Mouse (Mus musculus): ENCODE measurements at regions not wholly inside any gene's neighbourhood (a gene's known extent, or its start where the extent isn't known, plus 50 kb on each side); places are given as distances from the start of the nearest gene placed in this dataset.

- H3K9me3 ChIP-seq (replicated peaks; ENCODE audit: insufficient read depth, low read length), result no peaks in the 10 kb centered on the region
- H3K79me2 ChIP-seq (ENCODE audit: control insufficient read depth, insufficient read depth, low read length, poor library complexity), result no peaks in the 10 kb centered on the region
- no peak overlapping the region for H3K27ac ChIP-seq (ENCODE audit: control insufficient read depth, low read depth, low read length)
- TF ChIP-seq CTCF (IDR thresholded peaks at IDR 0.05 in 2 of 3, conservative IDR thresholded peaks at IDR 0.05 in 1 of 3; ENCODE audit: control insufficient read depth in 1 of 3, insufficient read depth in 1 of 3, low read depth in 2 of 3, low read length in 3 of 3, poor library complexity in 1 of 3, severe bottlenecking in 1 of 3) (no peak), SMC3 (IDR thresholded peaks at IDR 0.05; ENCODE audit: low read depth, low read length) (no peak), NELFE (IDR thresholded peaks at IDR 0.05; ENCODE audit: low read depth, low read length) (no peak), ZNF384 (IDR thresholded peaks at IDR 0.05; ENCODE audit: low read depth, low read length) (no peak), BHLHE40 (IDR thresholded peaks at IDR 0.05; ENCODE audit: borderline replicate concordance, low read depth, low read length) (no peak), JUND (IDR thresholded peaks at IDR 0.05; ENCODE audit: low read depth, low read length) (no peak), KAT2A (conservative IDR thresholded peaks at IDR 0.05; ENCODE audit: low read depth, low read length) (no peak)
- no peak for DNase-seq (ENCODE audit: low read depth, low spot score)
- H3K4me1 ChIP-seq (ENCODE audit: control insufficient read depth in 1 of 2, insufficient read depth in 2 of 2, low read length in 2 of 2), result no peaks in the 10 kb centered on the region
- no peaks in the 10 kb centered on the region for H3K36me3 ChIP-seq (ENCODE audit: control insufficient read depth in 1 of 2, insufficient read depth in 2 of 2, low read length in 2 of 2)
- H3K9ac ChIP-seq (ENCODE audit: control insufficient read depth, low read depth, low read length, poor library complexity, severe bottlenecking), result no peak overlapping the region
- H3K4me3 ChIP-seq (ENCODE audit: control insufficient read depth in 1 of 2, insufficient read depth in 1 of 2, low read depth in 2 of 2, low read length in 2 of 2), result no peak overlapping the region
- H3K27me3 ChIP-seq (ENCODE audit: control insufficient read depth in 1 of 2, insufficient read depth in 2 of 2, low read length in 2 of 2), result no peaks in the 10 kb centered on the region
Measured at GRCm38 (mm10) chrX:157051629-157052315, 363.3 kb downstream of the Phex start.

DNA sequence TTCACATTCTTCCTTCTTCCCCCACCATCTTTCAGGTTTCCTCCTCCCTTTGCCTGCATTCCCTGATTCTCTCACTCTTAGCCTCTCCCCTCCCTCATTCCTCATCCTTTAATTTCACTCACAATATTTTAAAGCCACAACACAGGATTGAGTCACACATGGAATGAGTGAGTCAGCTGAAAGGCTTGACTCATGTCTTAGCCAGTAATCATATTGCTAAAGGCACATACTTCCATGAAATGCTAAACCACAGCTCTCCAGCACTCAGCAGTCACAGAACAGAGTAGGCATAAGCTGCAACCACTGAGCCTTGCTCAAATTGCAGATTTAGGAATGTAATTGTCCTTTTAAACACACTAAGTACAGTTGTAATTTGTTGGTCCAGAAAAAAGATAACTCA is 386.2 kb downstream of the Phex start:
- no peak for TF ChIP-seq MXI1 (IDR thresholded peaks at IDR 0.05; ENCODE audit: low read depth, low read length)
- no peak for TF ChIP-seq USF2 (IDR thresholded peaks at IDR 0.05; ENCODE audit: borderline replicate concordance in 1 of 2, insufficient read depth in 1 of 2, low read depth in 1 of 2, low read length in 2 of 2)
- TF ChIP-seq SIN3A (IDR thresholded peaks at IDR 0.05; ENCODE audit: low read length), result no peak
- no peak for TF ChIP-seq MAFK (IDR thresholded peaks at IDR 0.05; ENCODE audit: borderline replicate concordance, low read depth, low read length)
- no peak for TF ChIP-seq GATA1 (IDR thresholded peaks at IDR 0.05; ENCODE audit: low read depth, low read length)
- TF ChIP-seq MEF2A (IDR thresholded peaks at IDR 0.05; ENCODE audit: extremely low read depth, insufficient replicate concordance, low read depth, low read length, poor library complexity, severe bottlenecking), result no peak
- Histone ChIP-seq H3K9me3 (replicated peaks; ENCODE audit: insufficient read depth, low read length) (no peaks in the 10 kb centered on the region), H3K79me2 (ENCODE audit: control insufficient read depth, insufficient read depth, low read length, poor library complexity) (no peaks in the 10 kb centered on the region), H3K27ac (ENCODE audit: control insufficient read depth, low read depth, low read length) (no peak overlapping the region), H3K36me3 (ENCODE audit: control insufficient read depth in 1 of 2, insufficient read depth in 2 of 2, low read length in 2 of 2) (no peaks in the 10 kb centered on the region), H3K27me3 (ENCODE audit: control insufficient read depth in 1 of 2, insufficient read depth in 2 of 2, low read length in 2 of 2) (no peaks in the 10 kb centered on the region), H3K4me3 (ENCODE audit: control insufficient read depth in 1 of 2, insufficient read depth in 1 of 2, low read depth in 2 of 2, low read length in 2 of 2) (no peak overlapping the region), H3K4me1 (ENCODE audit: control insufficient read depth in 1 of 2, insufficient read depth in 2 of 2, low read length in 2 of 2) (no peaks in the 10 kb centered on the region), H3K9ac (ENCODE audit: control insufficient read depth, low read depth, low read length, poor library complexity, severe bottlenecking) (no peak overlapping the region)
- no peak for DNase-seq (ENCODE audit: low read depth, low spot score)

DNA sequence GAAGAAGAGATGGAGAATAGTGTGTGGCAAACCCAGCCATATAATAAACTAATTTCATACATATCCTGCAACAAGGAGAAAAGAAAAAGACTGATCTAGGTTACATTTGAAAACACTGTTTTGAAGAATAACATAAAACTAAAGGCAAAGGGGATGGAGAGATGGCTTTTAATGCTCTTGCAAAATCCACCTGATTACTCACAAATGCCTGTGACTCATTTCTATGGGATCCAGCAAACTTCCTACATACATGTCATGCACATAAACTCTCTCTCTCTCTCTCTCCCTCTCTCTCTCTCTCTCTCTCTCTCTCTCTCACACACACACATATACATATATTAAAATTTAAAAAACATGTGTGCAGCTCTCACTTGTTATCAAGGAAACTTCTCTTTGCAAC is 390.8 kb downstream of the Phex start:
- no peak for TF ChIP-seq ETS1 (IDR thresholded peaks at IDR 0.05; ENCODE audit: low read depth, low read length)

More for the DNA sequence above, 390.8 kb downstream of the Phex start:
- Histone ChIP-seq H3K9ac (ENCODE audit: control insufficient read depth, low read depth, low read length, poor library complexity, severe bottlenecking) (no peak overlapping the region), H3K27ac (ENCODE audit: control insufficient read depth, low read depth, low read length) (no peak overlapping the region), H3K4me3 (ENCODE audit: control insufficient read depth in 1 of 2, insufficient read depth in 1 of 2, low read depth in 2 of 2, low read length in 2 of 2) (no peak overlapping the region), H3K9me3 (replicated peaks; ENCODE audit: insufficient read depth, low read length) (no peaks in the 10 kb centered on the region), H3K79me2 (ENCODE audit: control insufficient read depth, insufficient read depth, low read length, poor library complexity) (no peaks in the 10 kb centered on the region), H3K27me3 (ENCODE audit: control insufficient read depth in 1 of 2, insufficient read depth in 2 of 2, low read length in 2 of 2) (no peaks in the 10 kb centered on the region), H3K4me1 (ENCODE audit: control insufficient read depth in 1 of 2, insufficient read depth in 2 of 2, low read length in 2 of 2) (no peaks in the 10 kb centered on the region), H3K36me3 (ENCODE audit: control insufficient read depth in 1 of 2, insufficient read depth in 2 of 2, low read length in 2 of 2) (no peaks in the 10 kb centered on the region)
- DNase-seq (ENCODE audit: low read depth, low spot score), result no peak
